Mouse (Mus musculus) embryonic facial prominence, embryonic 15.5 days (tissue): ENCODE data around the gene Tmem259. TPM values are rescaled to one million over a fixed set of nuclear protein-coding genes. Genes with fewer than 3 reads are reported as not detected.

Experiments used
- ATAC-seq: fragments of 200-750 bp; cut with Nextera tagmentation; 2 replicates; pipeline ENCODE4 v1.8.0; 2017; ENCODE audit warnings: low read depth, moderate TSS enrichment; ENCODE audit not compliant: insufficient number of reproducible peaks, low FRiP score, low TSS enrichment
- H3K27ac ChIP-seq: fragments of 300-500 bp; sonication (generic); replicated peaks from 2 replicates; pipeline ENCODE4 v1.5.1; 2015; ENCODE audit warnings: mild to moderate bottlenecking, inconsistent platforms
- H3K27me3 ChIP-seq: fragments of 300-500 bp; sonication (generic); 2 replicates; pipeline ENCODE4 v1.6.1; 2015; ENCODE audit warnings: inconsistent platforms
- H3K36me3 ChIP-seq: fragments of 300-500 bp; sonication (generic); 2 replicates; pipeline ENCODE4 v1.6.1; 2015; ENCODE audit warnings: mild to moderate bottlenecking, inconsistent platforms
- H3K4me1 ChIP-seq: fragments of 300-500 bp; sonication (generic); 2 replicates; pipeline ENCODE4 v1.6.1; 2015; ENCODE audit warnings: inconsistent platforms
- H3K4me2 ChIP-seq: fragments of 300-500 bp; sonication (generic); replicated peaks from 2 replicates; pipeline ENCODE4 v1.6.1; 2015; ENCODE audit warnings: mild to moderate bottlenecking, inconsistent platforms
- H3K4me3 ChIP-seq: fragments of 300-500 bp; sonication (generic); replicated peaks from 2 replicates; pipeline ENCODE4 v1.5.1; 2015; ENCODE audit warnings: mild to moderate bottlenecking, inconsistent platforms
- H3K9ac ChIP-seq: fragments of 300-500 bp; sonication (generic); 2 replicates; pipeline ENCODE4 v1.6.1; 2015; ENCODE audit warnings: inconsistent platforms
- H3K9me3 ChIP-seq: fragments of 300-500 bp; sonication (generic); replicated peaks from 2 replicates; pipeline ENCODE4 v1.6.1; 2016; ENCODE audit warnings: inconsistent platforms
- whole genome bisulfite sequencing: fragments of 180-500 bp; shearing (Covaris S2); methylation state at CpG from one replicate; pipeline ENCODE4 v1.1.7; 2015; 5-methylcytosine and 5-hydroxymethylcytosine counted together
- polyA plus RNA-seq: library from polyadenylated mRNA; unstranded; fragments of >200 nt; fragmentation: Nextera tagmentation; extraction: Ambion mirVana; gene quantifications from 2 replicates; pipeline ENCODE4 v1.2.1, GENCODE M21; 2015

The Tmem259 gene
- 23.9 and 29.3 TPM in 2 replicates for polyA plus RNA-seq

GRCm38 (mm10) chr10:79984195-79984816 lies at the start of gene Tmem259:
Gene Tmem259 (minus strand): TSS chr10:79984330.
- ATAC-seq, result peak; percentile 75
- peaks cover 65% of the 10 kb centered on the region for H3K4me1 ChIP-seq
- peak within 1 kb of the TSS; percentile 99 for H3K27ac ChIP-seq
- peak within 1 kb of the TSS; percentile 85 for H3K9ac ChIP-seq
- H3K4me3 ChIP-seq, result peak within 1 kb of the TSS; percentile 78
- peaks cover 5% of the 10 kb centered on the region; the same call in 1 of the 2 replicates for H3K36me3 ChIP-seq
- whole genome bisulfite sequencing, result under 1% methylated on average over 48 of the region's 49 CpGs
- no peaks in the 10 kb centered on the region for H3K9me3 ChIP-seq
- peak within 1 kb of the TSS; percentile 93 for H3K4me2 ChIP-seq
- H3K27me3 ChIP-seq, result no peaks in the 10 kb centered on the region

- 56% methylated on average over 5 of the region's 5 CpGs for whole genome bisulfite sequencing
- no peak for ATAC-seq
- H3K9me3 ChIP-seq, result no peaks in the 10 kb centered on the region
These were observed 48.8 kb upstream of the Tmem259 start for GRCm38 (mm10) chr10:80032799-80033480.

GRCm38 (mm10) chr10:80030736-80031135 lies 46.6 kb upstream of the Tmem259 start:
- H3K4me1 ChIP-seq, result peaks cover 24% of the 10 kb centered on the region
- no peaks in the 10 kb centered on the region for H3K27me3 ChIP-seq
- H3K9me3 ChIP-seq, result no peaks in the 10 kb centered on the region
- H3K9ac ChIP-seq, result no peak overlapping the region
- H3K4me3 ChIP-seq, result no peak overlapping the region
- H3K27ac ChIP-seq, result no peak overlapping the region
- H3K4me2 ChIP-seq, result no peak overlapping the region
- ATAC-seq, result no peak
- WGBS, result 81% methylated on average over 17 of the region's 17 CpGs
- H3K36me3 ChIP-seq, result peaks cover 13% of the 10 kb centered on the region

More at GRCm38 (mm10) chr10:80032799-80033480, 48.8 kb upstream of the Tmem259 start:
- peaks cover 26% of the 10 kb centered on the region for H3K4me1 ChIP-seq
- no peak overlapping the region for H3K4me2 ChIP-seq
- H3K27me3 ChIP-seq, result no peaks in the 10 kb centered on the region
- H3K36me3 ChIP-seq, result peaks cover 35% of the 10 kb centered on the region
- no peak overlapping the region for H3K4me3 ChIP-seq
- no peak overlapping the region for H3K9ac ChIP-seq
- H3K27ac ChIP-seq, result peak overlapping the region; percentile 40

GRCm38 (mm10) chr10:80030191-80030590 lies 46.1 kb upstream of the Tmem259 start:
- no peak overlapping the region for H3K4me2 ChIP-seq
- 81% methylated on average over 9 of the region's 9 CpGs for WGBS
- peaks cover 8% of the 10 kb centered on the region for H3K36me3 ChIP-seq
- no peak overlapping the region for H3K9ac ChIP-seq
- H3K27me3 ChIP-seq, result no peaks in the 10 kb centered on the region
- peaks cover 24% of the 10 kb centered on the region for H3K4me1 ChIP-seq
- no peaks in the 10 kb centered on the region for H3K9me3 ChIP-seq
- H3K4me3 ChIP-seq, result no peak overlapping the region
- H3K27ac ChIP-seq, result no peak overlapping the region
- ATAC-seq, result no peak

GRCm38 (mm10) chr10:80028521-80028846 lies 44.4 kb upstream of the Tmem259 start:
- Histone ChIP-seq H3K27ac (no peak overlapping the region), H3K27me3 (no peaks in the 10 kb centered on the region), H3K4me2 (no peak overlapping the region), H3K9me3 (no peaks in the 10 kb centered on the region), H3K4me3 (no peak overlapping the region), H3K9ac (no peak overlapping the region), H3K4me1 (peaks cover 18% of the 10 kb centered on the region; the same call in 1 of the 2 replicates), H3K36me3 (no peaks in the 10 kb centered on the region)
- ATAC-seq, result no peak
- WGBS, result 94% methylated on average over 13 of the region's 13 CpGs

GRCm38 (mm10) chr10:80027681-80028520 lies 43.8 kb upstream of the Tmem259 start:
- Histone ChIP-seq H3K27ac (no peak overlapping the region), H3K4me2 (no peak overlapping the region), H3K36me3 (no peaks in the 10 kb centered on the region), H3K4me3 (no peak overlapping the region), H3K4me1 (peaks cover 13% of the 10 kb centered on the region; the same call in 1 of the 2 replicates), H3K9me3 (no peaks in the 10 kb centered on the region), H3K27me3 (no peaks in the 10 kb centered on the region), H3K9ac (no peak overlapping the region)
- ATAC-seq, result no peak
- 70% methylated on average over 20 of the region's 20 CpGs for WGBS

- Histone ChIP-seq H3K27ac (no peak overlapping the region), H3K9me3 (no peaks in the 10 kb centered on the region), H3K4me3 (no peak overlapping the region), H3K4me1 (peaks cover 6% of the 10 kb centered on the region; the same call in 1 of the 2 replicates), H3K27me3 (no peaks in the 10 kb centered on the region), H3K9ac (no peak overlapping the region), H3K36me3 (no peaks in the 10 kb centered on the region), H3K4me2 (no peak overlapping the region)
- no peak for ATAC-seq
- WGBS, result 57% methylated on average over 12 of the region's 12 CpGs
These were observed 41.8 kb upstream of the Tmem259 start for GRCm38 (mm10) chr10:80025889-80026288.

- no peak for ATAC-seq
- WGBS, result 75% methylated on average over 10 of the region's 10 CpGs
- H3K36me3 ChIP-seq, result no peaks in the 10 kb centered on the region
- no peaks in the 10 kb centered on the region for H3K9me3 ChIP-seq
- no peak overlapping the region for H3K9ac ChIP-seq
- no peak overlapping the region for H3K4me3 ChIP-seq
- H3K27ac ChIP-seq, result no peak overlapping the region
- H3K4me1 ChIP-seq, result peaks cover 8% of the 10 kb centered on the region; the same call in 1 of the 2 replicates
- H3K27me3 ChIP-seq, result no peaks in the 10 kb centered on the region
- H3K4me2 ChIP-seq, result no peak overlapping the region
These were observed 41.3 kb upstream of the Tmem259 start for GRCm38 (mm10) chr10:80025463-80025862.

- Histone ChIP-seq H3K4me2 (no peak overlapping the region), H3K4me1 (peaks cover 13% of the 10 kb centered on the region), H3K27me3 (no peaks in the 10 kb centered on the region), H3K4me3 (no peak overlapping the region), H3K9me3 (no peaks in the 10 kb centered on the region), H3K9ac (no peak overlapping the region), H3K27ac (no peak overlapping the region), H3K36me3 (no peaks in the 10 kb centered on the region)
- 53% methylated on average over 4 of the region's 4 CpGs for WGBS
- ATAC-seq, result no peak
These were observed 40.9 kb upstream of the Tmem259 start for GRCm38 (mm10) chr10:80025044-80025347.

- no peak overlapping the region for H3K27ac ChIP-seq
- H3K36me3 ChIP-seq, result no peaks in the 10 kb centered on the region
- peaks cover 4% of the 10 kb centered on the region; the same call in 1 of the 2 replicates for H3K27me3 ChIP-seq
- H3K4me2 ChIP-seq, result no peak overlapping the region
- no peak overlapping the region for H3K9ac ChIP-seq
- H3K4me3 ChIP-seq, result no peak overlapping the region
- 67% methylated on average over 15 of the region's 15 CpGs for WGBS
- no peaks in the 10 kb centered on the region for H3K9me3 ChIP-seq
- ATAC-seq, result no peak
- peaks cover 19% of the 10 kb centered on the region for H3K4me1 ChIP-seq
These were observed 40.3 kb upstream of the Tmem259 start for GRCm38 (mm10) chr10:80024229-80025043.
